Mouse (Mus musculus): ENCODE measurements at regions not wholly inside any gene's neighbourhood (a gene's known extent, or its start where the extent isn't known, plus 50 kb on each side); places are given as distances from the start of the nearest gene placed in this dataset.

- intact Hi-C loops (cut with DNase I), result no loop called here
- H3K27ac ChIP-seq, result no peak overlapping the region
- no peak for DNase-seq
- H3K4me3 ChIP-seq, result no peak overlapping the region
- TF ChIP-seq CTCF (IDR thresholded peaks at IDR 0.05), result no peak
Observed at GRCm38 (mm10) chrX:99271908-99272307, 136.0 kb downstream of the Efnb1 start.

GRCm38 (mm10) chrX:99249038-99249607, 113.2 kb downstream of the Efnb1 start:
- intact Hi-C loops (cut with DNase I), result no loop called here
- Histone ChIP-seq H3K27ac (no peak overlapping the region), H3K4me3 (no peak overlapping the region)
- TF ChIP-seq CTCF (IDR thresholded peaks at IDR 0.05), result no peak
- no peak for DNase-seq

- intact Hi-C loops (cut with DNase I), result no loop called here
- H3K4me3 ChIP-seq, result no peak overlapping the region
- no peak for DNase-seq
- no peak overlapping the region for H3K27ac ChIP-seq
- no peak for TF ChIP-seq CTCF (IDR thresholded peaks at IDR 0.05)
Observed at GRCm38 (mm10) chrX:99248181-99248580, 112.3 kb downstream of the Efnb1 start.

- no peak overlapping the region for H3K4me3 ChIP-seq
- no peak overlapping the region for H3K27ac ChIP-seq
- no peak for DNase-seq
- no peak for TF ChIP-seq CTCF (IDR thresholded peaks at IDR 0.05)
- intact Hi-C loops (cut with DNase I), result no loop called here
Observed at GRCm38 (mm10) chrX:99246704-99247103, 110.8 kb downstream of the Efnb1 start.

GRCm38 (mm10) chrX:99246051-99246450, 110.1 kb downstream of the Efnb1 start:
- intact Hi-C loops (cut with DNase I), result no loop called here
- DNase-seq, result no peak
- H3K27ac ChIP-seq, result no peak overlapping the region
- TF ChIP-seq CTCF (IDR thresholded peaks at IDR 0.05), result no peak
- no peak overlapping the region for H3K4me3 ChIP-seq

GRCm38 (mm10) chrX:99245541-99245940, 109.6 kb downstream of the Efnb1 start:
- TF ChIP-seq CTCF (IDR thresholded peaks at IDR 0.05), result no peak
- Histone ChIP-seq H3K27ac (no peak overlapping the region), H3K4me3 (no peak overlapping the region)
- intact Hi-C loops (cut with DNase I), result no loop called here
- DNase-seq, result no peak

- Histone ChIP-seq H3K27ac (no peak overlapping the region), H3K4me3 (no peak overlapping the region)
- intact Hi-C loops (cut with DNase I), result no loop called here
- TF ChIP-seq CTCF (IDR thresholded peaks at IDR 0.05), result no peak
- DNase-seq, result no peak
Observed at GRCm38 (mm10) chrX:99243251-99243650, 107.3 kb downstream of the Efnb1 start.

- no peak overlapping the region for H3K27ac ChIP-seq
- no peak for TF ChIP-seq CTCF (IDR thresholded peaks at IDR 0.05)
- intact Hi-C loops (cut with DNase I), result no loop called here
- no peak overlapping the region for H3K4me3 ChIP-seq
- no peak for DNase-seq
Observed at GRCm38 (mm10) chrX:99241684-99242118, 105.8 kb downstream of the Efnb1 start.

- peak overlapping the region; percentile 73 for H3K27ac ChIP-seq
- TF ChIP-seq CTCF (IDR thresholded peaks at IDR 0.05), result peak; percentile 20; the same call in 1 of the 2 replicates
- DNase-seq, result no peak
- intact Hi-C loops (cut with DNase I), result no loop called here
- H3K4me3 ChIP-seq, result no peak overlapping the region
Observed at GRCm38 (mm10) chrX:99233035-99233434, 97.1 kb downstream of the Efnb1 start.

- no peak for TF ChIP-seq CTCF (IDR thresholded peaks at IDR 0.05)
- Histone ChIP-seq H3K4me3 (no peak overlapping the region), H3K27ac (peak overlapping the region; percentile 73)
- intact Hi-C loops (cut with DNase I), result no loop called here
- DNase-seq, result no peak
Observed at GRCm38 (mm10) chrX:99232331-99232730, 96.4 kb downstream of the Efnb1 start.

- no peak for TF ChIP-seq CTCF (IDR thresholded peaks at IDR 0.05)
- Histone ChIP-seq H3K4me3 (no peak overlapping the region), H3K27ac (no peak overlapping the region)
- intact Hi-C loops (cut with DNase I), result no loop called here
- no peak for DNase-seq
Observed at GRCm38 (mm10) chrX:99225111-99225752, 89.3 kb downstream of the Efnb1 start.

GRCm38 (mm10) chrX:99222017-99222416, 86.1 kb downstream of the Efnb1 start:
- Histone ChIP-seq H3K4me3 (no peak overlapping the region), H3K27ac (no peak overlapping the region)
- TF ChIP-seq CTCF (IDR thresholded peaks at IDR 0.05), result no peak
- no peak for DNase-seq
- intact Hi-C loops (cut with DNase I), result no loop called here

- no peak for TF ChIP-seq CTCF (IDR thresholded peaks at IDR 0.05)
- DNase-seq, result no peak
Observed at GRCm38 (mm10) chrX:99220674-99221455, 84.9 kb downstream of the Efnb1 start.

More at GRCm38 (mm10) chrX:99220674-99221455, 84.9 kb downstream of the Efnb1 start:
- intact Hi-C loops (cut with DNase I), result no loop called here
- Histone ChIP-seq H3K4me3 (no peak overlapping the region), H3K27ac (no peak overlapping the region)
